Mouse (Mus musculus): ENCODE measurements around the gene Fxyd6.
A peak's percentile ranks its signal among the peaks of the same experiment; 100 is the strongest.

Gene Fxyd6

GRCm38 (mm10) chr9:45370117-45370561, at the start of gene Fxyd6:
TSS of gene Fxyd6 (plus strand) at chr9:45370185.
- peak; percentile 60 for DNase-seq

GRCm38 (mm10) chr9:45321465-45321864, 48.5 kb upstream of the Fxyd6 start:
- no peak for DNase-seq

GRCm38 (mm10) chr9:45321946-45322430, 48.0 kb upstream of the Fxyd6 start:
- DNase-seq, result no peak

- no peak for DNase-seq
Observed at GRCm38 (mm10) chr9:45326390-45326789, 43.6 kb upstream of the Fxyd6 start.

GRCm38 (mm10) chr9:45328263-45328662, 41.7 kb upstream of the Fxyd6 start:
- no peak for DNase-seq

GRCm38 (mm10) chr9:45329577-45329976, 40.4 kb upstream of the Fxyd6 start:
- no peak for DNase-seq

- DNase-seq, result no peak
Observed at GRCm38 (mm10) chr9:45337406-45337805, 32.6 kb upstream of the Fxyd6 start.

GRCm38 (mm10) chr9:45343066-45343465, 26.9 kb upstream of the Fxyd6 start:
- DNase-seq, result no peak

GRCm38 (mm10) chr9:45345516-45345915, 24.5 kb upstream of the Fxyd6 start:
- DNase-seq, result peak; percentile 27

- DNase-seq, result no peak
Observed at GRCm38 (mm10) chr9:45346276-45346675, 23.7 kb upstream of the Fxyd6 start.

- DNase-seq, result no peak
Observed at GRCm38 (mm10) chr9:45348560-45348959, 21.4 kb upstream of the Fxyd6 start.

GRCm38 (mm10) chr9:45349181-45349580, 20.8 kb upstream of the Fxyd6 start:
- DNase-seq, result no peak

- no peak for DNase-seq
Observed at GRCm38 (mm10) chr9:45349851-45350250, 20.1 kb upstream of the Fxyd6 start.

GRCm38 (mm10) chr9:45355192-45355591, 14.8 kb upstream of the Fxyd6 start:
- no peak for DNase-seq

GRCm38 (mm10) chr9:45358356-45358755, 11.6 kb upstream of the Fxyd6 start:
- no peak for DNase-seq

GRCm38 (mm10) chr9:45362051-45362461, 7.9 kb upstream of the Fxyd6 start:
- no peak for DNase-seq

GRCm38 (mm10) chr9:45363639-45364214, 6.3 kb upstream of the Fxyd6 start:
- DNase-seq, result no peak

- DNase-seq, result no peak
Observed at GRCm38 (mm10) chr9:45367716-45368115, 2.3 kb upstream of the Fxyd6 start.

- no peak for DNase-seq
Observed at GRCm38 (mm10) chr9:45368341-45368901, 1.6 kb upstream of the Fxyd6 start.

GRCm38 (mm10) chr9:45370616-45371336, 791 bp downstream of the Fxyd6 start:
- no peak for DNase-seq

GRCm38 (mm10) chr9:45371337-45371707, 1.3 kb downstream of the Fxyd6 start:
- DNase-seq, result no peak

GRCm38 (mm10) chr9:45373896-45374295, 3.9 kb downstream of the Fxyd6 start:
- DNase-seq, result no peak

GRCm38 (mm10) chr9:45374988-45375502, 5.1 kb downstream of the Fxyd6 start:
- DNase-seq, result no peak

- DNase-seq, result no peak
Observed at GRCm38 (mm10) chr9:45376427-45376826, 6.4 kb downstream of the Fxyd6 start.
